Comparison of ENCODE assay signal across 10 mouse cellular contexts in genomic region chr19:18255074-18255684, GRCm38 (mm10).
DNase-seq lines count a peak whose midpoint lies in the region; ATAC-seq and TF ChIP-seq lines count a peak whose summit lies in the region.
"Had no signal": no experiment of that assay in that cellular context is flagged by ENCODE, and none has a peak within 500 bp of the region (broad histone marks: within the 10 kb centered on the region; RNA-seq: fewer than 3 reads in every experiment).

No protein-coding gene starts in this region.

- H3K9ac ChIP-seq in hindbrain, embryonic 11.5 days (ENCODE audit: low read depth, low read length) = no peak overlapping the region
- H3K9ac ChIP-seq: heart, embryonic 15.5 days had no signal

- no peak for ATAC-seq in hindbrain, embryonic 11.5 days (ENCODE audit: low FRiP score)
- ATAC-seq: activated CD4-positive, CD25-positive, alpha-beta regulatory T cell, adult 4 months had no signal

- no peaks in the 10 kb centered on the region for H3K27me3 ChIP-seq in hindbrain, embryonic 11.5 days (ENCODE audit: control insufficient read depth, insufficient read depth, low read length)
- no peaks in the 10 kb centered on the region for H3K27me3 ChIP-seq in midbrain, embryonic 10.5 days (ENCODE audit: low read depth, poor library complexity, severe bottlenecking)
- no peaks in the 10 kb centered on the region for H3K27me3 ChIP-seq in thymus, adult 2 months (ENCODE audit: control insufficient read depth, insufficient read depth, low read length)
- H3K27me3 ChIP-seq: heart, embryonic 15.5 days had no signal

- H3K9me3 ChIP-seq in hindbrain, embryonic 11.5 days (ENCODE audit: control insufficient read depth, low read length) = no peaks in the 10 kb centered on the region
- H3K9me3 ChIP-seq in midbrain, embryonic 10.5 days (replicated peaks) = no peaks in the 10 kb centered on the region
- H3K9me3 ChIP-seq: heart, embryonic 15.5 days had no signal

- 70% methylated on average over 14 of the region's 14 CpGs for WGBS in hindbrain, embryonic 11.5 days
- whole genome bisulfite sequencing in midbrain, embryonic 10.5 days = 73% methylated on average over 14 of the region's 14 CpGs
- WGBS in thymus, adult 2 months = 89% methylated on average over 14 of the region's 14 CpGs

- no peaks in the 10 kb centered on the region for H3K36me3 ChIP-seq in hindbrain, embryonic 11.5 days (ENCODE audit: control insufficient read depth, insufficient read depth, low read length)
- H3K36me3 ChIP-seq in midbrain, embryonic 10.5 days = no peaks in the 10 kb centered on the region
- H3K36me3 ChIP-seq in thymus, adult 2 months (ENCODE audit: control insufficient read depth, insufficient read depth, low read length) = no peaks in the 10 kb centered on the region
- H3K36me3 ChIP-seq: heart, embryonic 15.5 days had no signal

- no peak overlapping the region for H3K4me3 ChIP-seq in hindbrain, embryonic 11.5 days (ENCODE audit: low read depth, low read length)
- H3K4me3 ChIP-seq in midbrain, embryonic 10.5 days = no peak overlapping the region
- H3K4me3 ChIP-seq in thymus, adult 2 months (ENCODE audit: control insufficient read depth, insufficient read depth, low read length) = no peak overlapping the region
- H3K4me3 ChIP-seq: gastrocnemius, adult 2 months; heart, embryonic 15.5 days had no signal

- no peak for TF ChIP-seq POLR2A in thymus, adult 2 months (IDR thresholded peaks at IDR 0.05; ENCODE audit: control insufficient read depth, extremely low read depth, insufficient read depth, low read length, poor library complexity)

- no peak overlapping the region for H3K27ac ChIP-seq in hindbrain, embryonic 11.5 days (ENCODE audit: low read depth, low read length)
- H3K27ac ChIP-seq in midbrain, embryonic 10.5 days (replicated peaks) = no peak overlapping the region
- H3K27ac ChIP-seq in thymus, adult 2 months (ENCODE audit: control insufficient read depth, insufficient read depth, low read length) = no peak overlapping the region
- H3K27ac ChIP-seq: gastrocnemius, adult 2 months; heart, embryonic 15.5 days had no signal

- H3K4me1 ChIP-seq in hindbrain, embryonic 11.5 days (replicated peaks; ENCODE audit: control insufficient read depth, insufficient read depth, low read length) = no peaks in the 10 kb centered on the region
- peaks cover 13% of the 10 kb centered on the region for H3K4me1 ChIP-seq in midbrain, embryonic 10.5 days
- no peaks in the 10 kb centered on the region for H3K4me1 ChIP-seq in thymus, adult 2 months (replicated peaks; ENCODE audit: control insufficient read depth, insufficient read depth, low read length)
- H3K4me1 ChIP-seq: heart, embryonic 15.5 days had no signal

- DNase-seq in ovary, postnatal 36 days (ENCODE audit: low spot score) = peak; percentile 5
- no peak for DNase-seq in ovary, postnatal 14 days (ENCODE audit: low spot score)
- DNase-seq in hindbrain, embryonic 11.5 days (ENCODE audit: low spot score) = peak; percentile 6
- peak; percentile 11 for DNase-seq in midbrain, embryonic 10.5 days (ENCODE audit: low spot score)
- no peak for DNase-seq in thymus, adult 2 months
- DNase-seq in gastrocnemius, postnatal 25 days = no peak
- no peak for DNase-seq in heart, postnatal 4 days
- DNase-seq: gastrocnemius, adult 2 months had no signal

- TF ChIP-seq CTCF in thymus, adult 2 months (IDR thresholded peaks at IDR 0.05; ENCODE audit: borderline replicate concordance, control insufficient read depth, extremely low read depth, insufficient read depth, low read length, poor library complexity) = no peak

- no peak overlapping the region for H3K4me2 ChIP-seq in hindbrain, embryonic 11.5 days (replicated peaks; ENCODE audit: low read depth, low read length)
- H3K4me2 ChIP-seq: heart, embryonic 15.5 days had no signal

Comparison
In these comparisons a context has a peak if more than half of its experiments do, and no peak if none do; other contexts are left out.
1. DNase-seq: peak in ovary, postnatal 36 days (single experiment), hindbrain, embryonic 11.5 days (single experiment) and midbrain, embryonic 10.5 days (single experiment); none in ovary, postnatal 14 days (single experiment), thymus, adult 2 months (single experiment), gastrocnemius, postnatal 25 days (single experiment) and heart, postnatal 4 days (single experiment).